Mouse (Mus musculus) neural tube, embryonic 10.5 days (tissue): Measurements from ENCODE around the gene Dnmbp.

Experiments used
- DNase-seq: peaks from one replicate; pipeline ENCODE4 v3.0.0-alpha.2; 2017; ENCODE audit warnings: low spot score; ENCODE audit errors: extremely low spot score

Gene Dnmbp

GRCm38 (mm10) chr19:43803866-43804265 lies 136.1 kb downstream of the Dnmbp start:
- no peak for DNase-seq

GRCm38 (mm10) chr19:43801427-43802051 lies 138.5 kb downstream of the Dnmbp start:
- DNase-seq: no peak

- DNase-seq: no peak
These were observed 142.8 kb downstream of the Dnmbp start for GRCm38 (mm10) chr19:43797216-43797615.
